Mouse (Mus musculus) thymus, adult 2 months (tissue): ENCODE measurements at regions not wholly inside any gene's neighbourhood (a gene's known extent, or its start where the extent isn't known, plus 50 kb on each side); places are given as distances from the start of the nearest gene placed in this dataset.

ENCODE experiments used
- CTCF ChIP-seq: fragments of 200-500 bp; IDR thresholded peaks from 2 replicates; pipeline ENCODE4 v1.5.1; 2012; ENCODE audit warnings: mild to moderate bottlenecking, control low read depth, low read length, moderate library complexity, borderline replicate concordance; ENCODE audit not compliant: control insufficient read depth, poor library complexity, insufficient read depth; ENCODE audit errors: extremely low read depth
- POLR2A ChIP-seq: fragments of 200-500 bp; IDR thresholded peaks from 2 replicates; pipeline ENCODE4 v1.6.1; 2012; ENCODE audit warnings: mild to moderate bottlenecking, low read length, control low read depth, moderate library complexity; ENCODE audit not compliant: control insufficient read depth, poor library complexity, insufficient read depth; ENCODE audit errors: extremely low read depth

- TF ChIP-seq POLR2A (no peak), CTCF (no peak)
These were observed 246.4 kb downstream of the Qk start for GRCm38 (mm10) chr17:10073301-10073700.
